Mouse (Mus musculus) heart, embryonic 12.5 days (tissue): ENCODE measurements around the gene Gng2. TPM values are rescaled to one million over a fixed set of nuclear protein-coding genes. Genes with fewer than 3 reads are reported as not detected.

ENCODE experiments used
- ATAC-seq: fragments of 200-750 bp; cut with Nextera tagmentation; 2 replicates; pipeline ENCODE4 v1.8.0; 2017; ENCODE audit warnings: moderate TSS enrichment, moderate library complexity; ENCODE audit not compliant: insufficient number of reproducible peaks, low FRiP score
- H3K27ac ChIP-seq: fragments of 300-500 bp; sonication (generic); 2 replicates; pipeline ENCODE4 v1.5.1; 2016; ENCODE audit warnings: mild to moderate bottlenecking, moderate library complexity; ENCODE audit not compliant: poor library complexity, severe bottlenecking
- H3K27me3 ChIP-seq: fragments of 300-500 bp; sonication (generic); replicated peaks from 2 replicates; pipeline ENCODE4 v1.6.1; 2016; ENCODE audit warnings: mild to moderate bottlenecking, moderate library complexity
- H3K36me3 ChIP-seq: fragments of 300-500 bp; sonication (generic); 2 replicates; pipeline ENCODE4 v1.6.1; 2016; ENCODE audit warnings: mild to moderate bottlenecking, moderate library complexity
- H3K4me1 ChIP-seq: fragments of 300-500 bp; sonication (generic); replicated peaks from 2 replicates; pipeline ENCODE4 v1.6.1; 2016; ENCODE audit warnings: mild to moderate bottlenecking
- H3K4me2 ChIP-seq: fragments of 300-500 bp; sonication (generic); 2 replicates; pipeline ENCODE4 v1.6.1; 2016; ENCODE audit warnings: mild to moderate bottlenecking, moderate library complexity
- H3K4me3 ChIP-seq: fragments of 300-500 bp; sonication (generic); 2 replicates; pipeline ENCODE4 v1.5.1; 2016; ENCODE audit warnings: mild to moderate bottlenecking
- H3K9ac ChIP-seq: fragments of 300-500 bp; sonication (generic); 2 replicates; pipeline ENCODE4 v1.6.1; 2016; ENCODE audit warnings: mild to moderate bottlenecking, moderate library complexity
- H3K9me3 ChIP-seq: fragments of 300-500 bp; sonication (generic); replicated peaks from 2 replicates; pipeline ENCODE4 v1.6.1; 2016; ENCODE audit warnings: mild to moderate bottlenecking, moderate library complexity
- WGBS: fragments of 180-500 bp; shearing (Covaris S2); methylation state at CpG from one replicate; pipeline ENCODE4 v1.1.7; 2016; 5-methylcytosine and 5-hydroxymethylcytosine counted together
- polyA plus RNA-seq: library from polyadenylated mRNA; unstranded; fragments of >200 nt; fragmentation: Nextera tagmentation; extraction: Ambion mirVana; gene quantifications from 2 replicates; pipeline ENCODE4 v1.2.1, GENCODE M21; 2016

Gene Gng2
- polyA plus RNA-seq, 1 experiment from 2014 or later: 31.2 TPM

GRCm38 (mm10) chr14:19858808-19859776 lies 118.3 kb downstream of the Gng2 start:
- Histone ChIP-seq H3K4me2 (no peak overlapping the region), H3K27ac (no peak overlapping the region), H3K9ac (no peak overlapping the region), H3K9me3 (peaks cover 4% of the 10 kb centered on the region; the same call in 1 of the 2 replicates), H3K4me3 (no peak overlapping the region), H3K36me3 (no peaks in the 10 kb centered on the region), H3K27me3 (no peaks in the 10 kb centered on the region), H3K4me1 (0 out of 2 replicates have a peak, but pooled peaks cover 3% of the 10 kb centered on the region)
- 38% methylated on average over 8 of the region's 8 CpGs for WGBS
- no peak for ATAC-seq

- 77% methylated on average over 2 of the region's 2 CpGs for WGBS
- Histone ChIP-seq H3K27ac (no peak overlapping the region), H3K4me2 (no peak overlapping the region), H3K4me3 (no peak overlapping the region), H3K9ac (no peak overlapping the region), H3K36me3 (no peaks in the 10 kb centered on the region), H3K9me3 (0 out of 2 replicates have a peak, but pooled peaks cover 4% of the 10 kb centered on the region), H3K27me3 (no peaks in the 10 kb centered on the region), H3K4me1 (0 out of 2 replicates have a peak, but pooled peaks cover 3% of the 10 kb centered on the region)
- no peak for ATAC-seq
These were observed 119.1 kb downstream of the Gng2 start for GRCm38 (mm10) chr14:19858279-19858678.

- no peaks in the 10 kb centered on the region for H3K4me1 ChIP-seq
- no peak overlapping the region for H3K4me2 ChIP-seq
- H3K27ac ChIP-seq: no peak overlapping the region
- H3K9me3 ChIP-seq: 0 out of 2 replicates have a peak, but pooled peaks cover 4% of the 10 kb centered on the region
- no peaks in the 10 kb centered on the region for H3K36me3 ChIP-seq
- no peaks in the 10 kb centered on the region for H3K27me3 ChIP-seq
- no peak for ATAC-seq
- no peak overlapping the region for H3K4me3 ChIP-seq
- WGBS: 53% methylated on average over 3 of the region's 3 CpGs
- no peak overlapping the region for H3K9ac ChIP-seq
These were observed 124.0 kb downstream of the Gng2 start for GRCm38 (mm10) chr14:19853471-19853870.

- ATAC-seq: 0 out of 2 replicates have a peak, but pooled peaks have one; percentile 33
- Histone ChIP-seq H3K4me3 (peak overlapping the region; percentile 33), H3K36me3 (no peaks in the 10 kb centered on the region), H3K9ac (peak overlapping the region; percentile 50; the same call in 1 of the 2 replicates), H3K4me1 (no peaks in the 10 kb centered on the region), H3K9me3 (no peaks in the 10 kb centered on the region), H3K27ac (no peak overlapping the region), H3K27me3 (0 out of 2 replicates have a peak, but pooled peaks cover 4% of the 10 kb centered on the region), H3K4me2 (peak overlapping the region; percentile 58)
- WGBS: 30% methylated on average over 15 of the region's 15 CpGs
These were observed 137.7 kb downstream of the Gng2 start for GRCm38 (mm10) chr14:19839600-19840332.

GRCm38 (mm10) chr14:19836289-19836688 lies 141.1 kb downstream of the Gng2 start:
- WGBS: 70% methylated on average over 3 of the region's 3 CpGs
- Histone ChIP-seq H3K4me2 (no peak overlapping the region), H3K27ac (no peak overlapping the region), H3K27me3 (0 out of 2 replicates have a peak, but pooled peaks cover 4% of the 10 kb centered on the region), H3K36me3 (no peaks in the 10 kb centered on the region), H3K4me1 (no peaks in the 10 kb centered on the region), H3K9me3 (no peaks in the 10 kb centered on the region), H3K4me3 (no peak overlapping the region), H3K9ac (no peak overlapping the region)
- ATAC-seq: no peak

GRCm38 (mm10) chr14:19825481-19825880 lies 151.9 kb downstream of the Gng2 start:
- no peak overlapping the region for H3K9ac ChIP-seq
- ATAC-seq: no peak
- peak overlapping the region; percentile 20; the same call in 1 of the 2 replicates for H3K4me2 ChIP-seq
- peaks cover 13% of the 10 kb centered on the region for H3K4me1 ChIP-seq
- H3K27me3 ChIP-seq: peaks cover 6% of the 10 kb centered on the region; the same call in 1 of the 2 replicates
- H3K27ac ChIP-seq: peak overlapping the region; percentile 15; the same call in 1 of the 2 replicates
- 0 out of 2 replicates have a peak, but pooled peaks cover 3% of the 10 kb centered on the region for H3K9me3 ChIP-seq
- H3K4me3 ChIP-seq: no peak overlapping the region
- peaks cover 11% of the 10 kb centered on the region for H3K36me3 ChIP-seq
- 60% methylated on average over 11 of the region's 11 CpGs for WGBS

GRCm38 (mm10) chr14:19823321-19824142 lies 153.9 kb downstream of the Gng2 start, which contains the start of gene Rtraf:
Gene Rtraf (minus strand): TSS chr14:19823824.
- WGBS: under 1% methylated on average over 79 of the region's 80 CpGs
- peak within 1 kb of the TSS; percentile 88 for H3K4me2 ChIP-seq
- H3K27ac ChIP-seq: peak within 1 kb of the TSS; percentile 79
- peak within 1 kb of the TSS; percentile 99 for H3K9ac ChIP-seq
- peak within 1 kb of the TSS; percentile 100 for H3K4me3 ChIP-seq
- peaks cover 16% of the 10 kb centered on the region for H3K4me1 ChIP-seq
- H3K9me3 ChIP-seq: 0 out of 2 replicates have a peak, but pooled peaks cover 3% of the 10 kb centered on the region
- peaks cover 26% of the 10 kb centered on the region for H3K36me3 ChIP-seq
- ATAC-seq: peak; percentile 99
- 0 out of 2 replicates have a peak, but pooled peaks cover 3% of the 10 kb centered on the region for H3K27me3 ChIP-seq

Other genes starting within 250 kb of the Gng2 start
- 204 and 208 TPM in 2 replicates for gene Nid2, start 226.4 kb downstream of the Gng2 start, polyA plus RNA-seq
- gene Rtraf, start 153.8 kb downstream of the Gng2 start, polyA plus RNA-seq: 184 and 193 TPM in 2 replicates
- 7.3 and 7.9 TPM in 2 replicates for gene Saysd1, start 160.9 kb upstream of the Gng2 start, polyA plus RNA-seq
- gene Kcnk5, start 204.2 kb upstream of the Gng2 start, polyA plus RNA-seq: 3.5 and 3.6 TPM in 2 replicates